Mouse (Mus musculus) C2C12 (cell line): ENCODE measurements around the gene Trmt10c.

Experiments used
- CTCF ChIP-seq: IDR thresholded peaks from one replicate; pipeline ENCODE4 v1.5.1; 2011; ENCODE audit not compliant: control insufficient read depth, insufficient read depth, insufficient read length
- USF1 ChIP-seq: IDR thresholded peaks from one replicate; pipeline ENCODE4 v1.6.1; 2011; ENCODE audit warnings: low read depth, mild to moderate bottlenecking, control low read depth, moderate library complexity

DNA sequence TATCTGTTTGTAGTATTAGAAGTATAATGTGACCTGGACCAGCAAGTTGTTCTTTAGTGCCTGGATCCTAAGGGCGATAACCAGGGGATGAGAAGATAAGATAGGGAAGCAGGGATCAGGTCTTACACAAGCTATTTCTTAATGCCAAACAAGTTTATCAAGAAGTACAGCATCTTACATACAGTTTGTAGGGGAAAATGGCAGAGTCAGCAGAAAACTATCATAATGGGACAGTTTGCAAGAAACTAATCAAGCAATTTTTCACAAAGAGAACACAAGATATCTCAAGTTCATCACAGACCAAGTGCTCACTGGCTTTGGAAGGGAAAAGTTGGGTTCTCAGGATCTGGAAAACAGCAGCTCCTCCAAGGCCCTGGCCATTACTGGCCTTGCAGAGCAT is 41.8 kb upstream of the Trmt10c start:
- TF ChIP-seq USF1 (no peak), CTCF (no peak)
